Mouse (Mus musculus) stomach, postnatal 0 days (tissue): ENCODE data around the gene Meis2. TPM values are rescaled to one million over a fixed set of nuclear protein-coding genes. Genes with fewer than 3 reads are reported as not detected.

Source experiments
- ATAC-seq: fragments of 200-750 bp; cut with Nextera tagmentation; 2 replicates; pipeline ENCODE4 v1.8.0; 2017; ENCODE audit not compliant: low FRiP score, low TSS enrichment
- DNase-seq: peaks from one replicate; pipeline ENCODE4 v3.0.0-alpha.2; 2016; ENCODE audit warnings: low spot score
- H3K27ac ChIP-seq: fragments of 300-500 bp; sonication (generic); replicated peaks from 2 replicates; pipeline ENCODE4 v1.5.1; 2014; ENCODE audit warnings: mild to moderate bottlenecking, control low read depth
- H3K27me3 ChIP-seq: fragments of 300-500 bp; sonication (generic); 2 replicates; pipeline ENCODE4 v1.6.1; 2014; ENCODE audit warnings: low read length; ENCODE audit not compliant: control insufficient read depth, insufficient read depth
- H3K36me3 ChIP-seq: fragments of 300-500 bp; sonication (generic); 2 replicates; pipeline ENCODE4 v1.6.1; 2014; ENCODE audit warnings: low read length, mixed read lengths; ENCODE audit not compliant: control insufficient read depth, insufficient read depth
- H3K4me1 ChIP-seq: fragments of 300-500 bp; sonication (generic); replicated peaks from 2 replicates; pipeline ENCODE4 v1.6.1; 2014; ENCODE audit warnings: antibody characterized with exemption; ENCODE audit not compliant: control insufficient read depth, insufficient read depth
- H3K4me2 ChIP-seq: fragments of 300-500 bp; sonication (generic); replicated peaks from 2 replicates; pipeline ENCODE4 v1.6.1; 2014; ENCODE audit warnings: low read depth, mild to moderate bottlenecking, control low read depth, moderate library complexity
- H3K4me3 ChIP-seq: fragments of 300-500 bp; sonication (generic); 2 replicates; pipeline ENCODE4 v1.5.1; 2014; ENCODE audit warnings: low read depth, low read length, control low read depth
- H3K9ac ChIP-seq: fragments of 300-500 bp; sonication (generic); 2 replicates; pipeline ENCODE4 v1.6.1; 2014; ENCODE audit warnings: mild to moderate bottlenecking, low read length, control low read depth, mixed read lengths
- H3K9me3 ChIP-seq: fragments of 300-500 bp; sonication (generic); 2 replicates; pipeline ENCODE4 v1.6.1; 2016; ENCODE audit warnings: low read length; ENCODE audit not compliant: control insufficient read depth
- CTCF ChIP-seq: IDR thresholded peaks from 2 replicates; pipeline ENCODE4 v1.5.1; 2016; ENCODE audit warnings: antibody characterized with exemption, low read depth, mild to moderate bottlenecking, moderate library complexity
- EP300 ChIP-seq: optimal IDR thresholded peaks from 2 replicates; pipeline ENCODE3; 2016; ENCODE audit warnings: antibody characterized with exemption
- WGBS: fragments of 180-500 bp; shearing (Covaris S2); extraction: QIAGEN DNeasy Blood & Tissue Kit; methylation state at CpG from one replicate; pipeline ENCODE4 v1.1.7; 2014; 5-methylcytosine and 5-hydroxymethylcytosine counted together
- polyA plus RNA-seq: library from polyadenylated mRNA; unstranded; fragments of >200 nt; fragmentation: Nextera tagmentation; extraction: Ambion mirVana; gene quantifications from 2 replicates; pipeline ENCODE4 v1.2.1, GENCODE M21; 2015

Meis2 gene
- polyA plus RNA-seq, 1 experiment from 2014 or later: 17.7 TPM

GRCm38 (mm10) chr2:116074061-116074460, 8.4 kb upstream of the Meis2 start:
- Histone ChIP-seq H3K4me2 (no peak overlapping the region), H3K9ac (no peak overlapping the region)
- 49% methylated on average over 3 of the region's 3 CpGs for WGBS

GRCm38 (mm10) chr2:116073311-116073904, 7.8 kb upstream of the Meis2 start:
- no peak overlapping the region; the same call in 1 of the 2 replicates for H3K27ac ChIP-seq
- DNase-seq (no peak), ATAC-seq (no peak)
- TF ChIP-seq EP300: no peak
- no peak for TF ChIP-seq CTCF
- no peaks in the 10 kb centered on the region for H3K4me1 ChIP-seq
- H3K9ac ChIP-seq: no peak overlapping the region
- no peaks in the 10 kb centered on the region for H3K27me3 ChIP-seq
- no peak overlapping the region for H3K4me3 ChIP-seq
- no peaks in the 10 kb centered on the region for H3K36me3 ChIP-seq
- WGBS: 52% methylated on average over 9 of the region's 9 CpGs
- H3K4me2 ChIP-seq: no peak overlapping the region
- H3K9me3 ChIP-seq: no peaks in the 10 kb centered on the region

More at GRCm38 (mm10) chr2:116074061-116074460, 8.4 kb upstream of the Meis2 start:
- DNase-seq: no peak
- TF ChIP-seq EP300: no peak
- no peak for TF ChIP-seq CTCF
- no peak overlapping the region for H3K4me3 ChIP-seq
- H3K9me3 ChIP-seq: no peaks in the 10 kb centered on the region
- H3K4me1 ChIP-seq: no peaks in the 10 kb centered on the region
- no peak for ATAC-seq
- no peaks in the 10 kb centered on the region for H3K36me3 ChIP-seq
- H3K27ac ChIP-seq: no peak overlapping the region
- H3K27me3 ChIP-seq: no peaks in the 10 kb centered on the region

- Histone ChIP-seq H3K4me3 (peak overlapping the region; percentile 70; the same call in 1 of the 2 replicates), H3K9ac (peak overlapping the region; percentile 43; the same call in 1 of the 2 replicates), H3K9me3 (no peaks in the 10 kb centered on the region), H3K27me3 (no peaks in the 10 kb centered on the region), H3K36me3 (no peaks in the 10 kb centered on the region), H3K27ac (peak overlapping the region; percentile 70), H3K4me2 (peak overlapping the region; percentile 80), H3K4me1 (no peaks in the 10 kb centered on the region)
- DNase-seq (no peak), ATAC-seq (no peak)
- TF ChIP-seq CTCF (no peak), EP300 (no peak)
- 26% methylated on average over 5 of the region's 5 CpGs for WGBS
Measured at GRCm38 (mm10) chr2:116072706-116073105, 7.1 kb upstream of the Meis2 start.

GRCm38 (mm10) chr2:116072321-116072640, 6.6 kb upstream of the Meis2 start:
- H3K4me2 ChIP-seq: peak overlapping the region; percentile 80
- peak overlapping the region; percentile 43 for H3K9ac ChIP-seq
- no peaks in the 10 kb centered on the region for H3K27me3 ChIP-seq
- no peaks in the 10 kb centered on the region for H3K9me3 ChIP-seq
- WGBS: 14% methylated on average over 13 of the region's 13 CpGs
- H3K4me1 ChIP-seq: no peaks in the 10 kb centered on the region
- peak overlapping the region; percentile 70 for H3K27ac ChIP-seq
- no peaks in the 10 kb centered on the region for H3K36me3 ChIP-seq
- ATAC-seq: no peak
- no peak for DNase-seq
- TF ChIP-seq EP300 (no peak), CTCF (no peak)
- peak overlapping the region; percentile 70 for H3K4me3 ChIP-seq

- Histone ChIP-seq H3K4me3 (peak overlapping the region; percentile 70), H3K27ac (peak overlapping the region; percentile 70; the same call in 1 of the 2 replicates), H3K4me1 (no peaks in the 10 kb centered on the region), H3K27me3 (no peaks in the 10 kb centered on the region), H3K36me3 (no peaks in the 10 kb centered on the region), H3K9ac (peak overlapping the region; percentile 43), H3K9me3 (no peaks in the 10 kb centered on the region), H3K4me2 (peak overlapping the region; percentile 80)
- peak; percentile 80 for TF ChIP-seq CTCF
- no peak for TF ChIP-seq EP300
- WGBS: 6% methylated on average over 25 of the region's 25 CpGs
- DNase-seq (peak; percentile 80), ATAC-seq (no peak)
Measured at GRCm38 (mm10) chr2:116071571-116072320, 6.1 kb upstream of the Meis2 start.
